Mouse (Mus musculus): ENCODE data around the gene Olfr155. TPM values are rescaled to one million over a fixed set of nuclear protein-coding genes. Genes with fewer than 3 reads are reported as not detected.

The Olfr155 gene
- polyA plus RNA-seq, 1 experiment from 2014 or later, result not detected

GRCm38 (mm10) chr4:43891247-43891646, 39.9 kb downstream of the Olfr155 start:
- in situ Hi-C loops (cut with MboI; ENCODE audit: low pct_unique_long_range_greater_than_20kb), result no loop called here
- H3K27me3 ChIP-seq, result no peaks in the 10 kb centered on the region
- ATAC-seq (no peak), DNase-seq (ENCODE audit: low read depth, low spot score) (no peak)
- ChIA-PET POLR2A (interaction anchor here (1.0 kb wide), 1 partner anchor 121 kb away, joined by 3 read pairs; no protein-coding TSS in a partner anchor), CTCF (interaction anchor here (0.7 to 0.9 kb wide), 2 partner anchors 12 to 17 kb away, joined by 3 to 4 read pairs; no protein-coding TSS in a partner anchor)
- no peak for TF ChIP-seq CTCF (IDR thresholded peaks at IDR 0.05)

- POLR2A ChIA-PET, result interaction anchor here (0.9 kb wide), 1 partner anchor 215 kb away, joined by 3 read pairs; no protein-coding TSS in a partner anchor
- H3K27me3 ChIP-seq, result no peaks in the 10 kb centered on the region
- CTCF ChIA-PET, result interaction anchor here (1.4 kb wide), 1 partner anchor 9 kb away, joined by 4 read pairs; no protein-coding TSS in a partner anchor
- ATAC-seq (no peak), DNase-seq (ENCODE audit: low read depth, low spot score) (no peak)
- in situ Hi-C loops (cut with MboI; ENCODE audit: low pct_unique_long_range_greater_than_20kb), result no loop called here
- no peak for TF ChIP-seq CTCF (IDR thresholded peaks at IDR 0.05)
These were observed 45.8 kb downstream of the Olfr155 start for GRCm38 (mm10) chr4:43897209-43897608.

- in situ Hi-C loops (cut with MboI; ENCODE audit: low pct_unique_long_range_greater_than_20kb), result no loop called here
- TF ChIP-seq CTCF (IDR thresholded peaks at IDR 0.05), result no peak
- H3K27me3 ChIP-seq, result no peaks in the 10 kb centered on the region
- ATAC-seq, result no peak
- no peak for DNase-seq (ENCODE audit: low read depth, low spot score)
- ChIA-PET POLR2A (no interaction called here), CTCF (no interaction called here)
These were observed 47.8 kb downstream of the Olfr155 start for GRCm38 (mm10) chr4:43899197-43899596.

- H3K27me3 ChIP-seq, result no peaks in the 10 kb centered on the region
- no peak for ATAC-seq
- TF ChIP-seq CTCF (IDR thresholded peaks at IDR 0.05), result no peak
- in situ Hi-C loops (cut with MboI; ENCODE audit: low pct_unique_long_range_greater_than_20kb), result no loop called here
- no peak for DNase-seq (ENCODE audit: low read depth, low spot score)
- CTCF ChIA-PET, result no interaction called here
- POLR2A ChIA-PET, result interaction anchor here (0.6 kb wide), 1 partner anchor 13 kb away, joined by 3 read pairs; no protein-coding TSS in a partner anchor
These were observed 52.3 kb downstream of the Olfr155 start for GRCm38 (mm10) chr4:43903690-43904089.

GRCm38 (mm10) chr4:43906443-43906842, 55.1 kb downstream of the Olfr155 start:
- peak; percentile 55 for TF ChIP-seq CTCF (IDR thresholded peaks at IDR 0.05)
- ChIA-PET POLR2A (no interaction called here), CTCF (interaction anchor here (0.6 to 2.1 kb wide), 17 partner anchors 9 to 387 kb away, joined by 3 to 16 read pairs (median 3); partner anchors contain the start of gene Ccin)
- DNase-seq (ENCODE audit: low read depth, low spot score) (no peak), ATAC-seq (no peak)
- in situ Hi-C loops (cut with MboI; ENCODE audit: low pct_unique_long_range_greater_than_20kb), result loop anchor here (5.0 kb wide), 1 partner anchor 216 kb away; no protein-coding TSS in a partner anchor
- H3K27me3 ChIP-seq, result no peaks in the 10 kb centered on the region

Other genes starting within 250 kb of the Olfr155 start
- gene Npr2, start 219.6 kb upstream of the Olfr155 start, polyA plus RNA-seq (2021), result 47.2 TPM
- 0.50 TPM for gene Spag8, start 198.0 kb upstream of the Olfr155 start, polyA plus RNA-seq (2021)
- 69.0 TPM for gene Hint2, start 195.1 kb upstream of the Olfr155 start, polyA plus RNA-seq (2021)
- gene Tmem8b, start 182.6 kb upstream of the Olfr155 start, polyA plus RNA-seq (2021), result 4.8 TPM
- gene Fam221b, start 182.4 kb upstream of the Olfr155 start, polyA plus RNA-seq (2021), result 0.59 TPM
- not detected for gene Olfr70, start 150.8 kb upstream of the Olfr155 start, polyA plus RNA-seq (2021)
- not detected for gene Olfr71, start 141.3 kb upstream of the Olfr155 start, polyA plus RNA-seq (2021)
- gene Hrct1, start 124.4 kb upstream of the Olfr155 start, polyA plus RNA-seq (2021), result 0.50 TPM
- 0.12 TPM for gene Spaar, start 121.5 kb upstream of the Olfr155 start, polyA plus RNA-seq (2021)
- not detected for gene Olfr159, start 80.6 kb upstream of the Olfr155 start, polyA plus RNA-seq (2021)
- not detected for gene Olfr156, start 27.7 kb upstream of the Olfr155 start, polyA plus RNA-seq (2021)
- not detected for gene Olfr157, start 11.4 kb upstream of the Olfr155 start, polyA plus RNA-seq (2021)
- 3.5 TPM for gene Reck, start 24.0 kb downstream of the Olfr155 start, polyA plus RNA-seq (2021)
- gene Glipr2, start 105.8 kb downstream of the Olfr155 start, polyA plus RNA-seq (2021), result 58.5 TPM
- gene Ccin, start 131.9 kb downstream of the Olfr155 start, polyA plus RNA-seq (2021), result 1.2 TPM
- 363 TPM for gene Clta, start 152.9 kb downstream of the Olfr155 start, polyA plus RNA-seq (2021)
- 16.8 TPM for gene Gne, start 232.6 kb downstream of the Olfr155 start, polyA plus RNA-seq (2021)